Mouse (Mus musculus): ENCODE measurements around the gene Tex2.
"Not testable (repeated sequence)": the region's sequence is repeated elsewhere in the genome, so short reads cannot be mapped to it uniquely, and the experiment has no call there.

Gene Tex2

GRCm38 (mm10) chr11:106507638-106508037 is 105.6 kb downstream of the Tex2 start:
- DNase-seq (ENCODE audit: low spot score in 2 of 2): no peak

- no peak for DNase-seq (ENCODE audit: low spot score in 2 of 2)
These were observed 107.0 kb downstream of the Tex2 start for GRCm38 (mm10) chr11:106506211-106506610.

- DNase-seq (ENCODE audit: low spot score in 2 of 2): no peak
These were observed 109.1 kb downstream of the Tex2 start for GRCm38 (mm10) chr11:106504129-106504528.

GRCm38 (mm10) chr11:106503425-106503717 is 109.9 kb downstream of the Tex2 start:
- peak; percentile 75 to 82 for DNase-seq (ENCODE audit: low spot score in 2 of 2)

GRCm38 (mm10) chr11:106502631-106503424 is 110.4 kb downstream of the Tex2 start:
- DNase-seq (ENCODE audit: low spot score in 2 of 2): no peak

- no peak for DNase-seq (ENCODE audit: low spot score in 2 of 2)
These were observed 111.1 kb downstream of the Tex2 start for GRCm38 (mm10) chr11:106502159-106502505.

GRCm38 (mm10) chr11:106501308-106502158 is 111.7 kb downstream of the Tex2 start:
- DNase-seq (ENCODE audit: low spot score in 2 of 2): peak; percentile 37 to 61

- peak; percentile 98 for DNase-seq (ENCODE audit: low spot score in 2 of 2)
These were observed 112.6 kb downstream of the Tex2 start for GRCm38 (mm10) chr11:106500393-106501307.

GRCm38 (mm10) chr11:106498739-106499379 is 114.4 kb downstream of the Tex2 start:
- DNase-seq (ENCODE audit: low spot score in 2 of 2): no peak

GRCm38 (mm10) chr11:106497926-106498325 is 115.3 kb downstream of the Tex2 start:
- DNase-seq (ENCODE audit: low spot score in 2 of 2): no peak

- DNase-seq (ENCODE audit: low spot score in 2 of 2): not testable (repeated sequence)
These were observed 116.2 kb downstream of the Tex2 start for GRCm38 (mm10) chr11:106497009-106497408.

- DNase-seq (ENCODE audit: low spot score in 2 of 2): no peak
These were observed 120.1 kb downstream of the Tex2 start for GRCm38 (mm10) chr11:106492984-106493669.

- DNase-seq (ENCODE audit: low spot score in 2 of 2): peak; percentile 30 to 47
These were observed 121.8 kb downstream of the Tex2 start for GRCm38 (mm10) chr11:106491393-106491792.

- DNase-seq (ENCODE audit: low spot score in 2 of 2): not testable (repeated sequence)
These were observed 122.6 kb downstream of the Tex2 start for GRCm38 (mm10) chr11:106490600-106490999.

GRCm38 (mm10) chr11:106490057-106490456 is 123.2 kb downstream of the Tex2 start:
- DNase-seq (ENCODE audit: low spot score in 2 of 2): no peak

GRCm38 (mm10) chr11:106489036-106489693 is 124.1 kb downstream of the Tex2 start:
- no peak for DNase-seq (ENCODE audit: low spot score in 2 of 2)

- no peak for DNase-seq (ENCODE audit: low spot score in 2 of 2)
These were observed 125.1 kb downstream of the Tex2 start for GRCm38 (mm10) chr11:106488126-106488561.

- DNase-seq (ENCODE audit: low spot score in 2 of 2): peak; percentile 93 to 95
These were observed 125.5 kb downstream of the Tex2 start, which contains the start of gene Ern1 for GRCm38 (mm10) chr11:106487733-106488115. Gene Ern1 (minus strand): TSS chr11:106487852.

GRCm38 (mm10) chr11:106486866-106487732 is 126.1 kb downstream of the Tex2 start:
- DNase-seq (ENCODE audit: low spot score in 2 of 2): peak in 1 of 2 experiments; percentile 28

Data from right cerebral cortex, adult 2 months (tissue).